Mouse (Mus musculus): ENCODE measurements around the gene Pinlyp. TPM values are rescaled to one million over a fixed set of nuclear protein-coding genes. Genes with fewer than 3 reads are reported as not detected.
A peak's percentile ranks its signal among the peaks of the same experiment; 100 is the strongest.

Gene Pinlyp
- total and polyA plus RNA-seq, 3 experiments = 6.1 to 17.3 (median 6.6) TPM

DNA sequence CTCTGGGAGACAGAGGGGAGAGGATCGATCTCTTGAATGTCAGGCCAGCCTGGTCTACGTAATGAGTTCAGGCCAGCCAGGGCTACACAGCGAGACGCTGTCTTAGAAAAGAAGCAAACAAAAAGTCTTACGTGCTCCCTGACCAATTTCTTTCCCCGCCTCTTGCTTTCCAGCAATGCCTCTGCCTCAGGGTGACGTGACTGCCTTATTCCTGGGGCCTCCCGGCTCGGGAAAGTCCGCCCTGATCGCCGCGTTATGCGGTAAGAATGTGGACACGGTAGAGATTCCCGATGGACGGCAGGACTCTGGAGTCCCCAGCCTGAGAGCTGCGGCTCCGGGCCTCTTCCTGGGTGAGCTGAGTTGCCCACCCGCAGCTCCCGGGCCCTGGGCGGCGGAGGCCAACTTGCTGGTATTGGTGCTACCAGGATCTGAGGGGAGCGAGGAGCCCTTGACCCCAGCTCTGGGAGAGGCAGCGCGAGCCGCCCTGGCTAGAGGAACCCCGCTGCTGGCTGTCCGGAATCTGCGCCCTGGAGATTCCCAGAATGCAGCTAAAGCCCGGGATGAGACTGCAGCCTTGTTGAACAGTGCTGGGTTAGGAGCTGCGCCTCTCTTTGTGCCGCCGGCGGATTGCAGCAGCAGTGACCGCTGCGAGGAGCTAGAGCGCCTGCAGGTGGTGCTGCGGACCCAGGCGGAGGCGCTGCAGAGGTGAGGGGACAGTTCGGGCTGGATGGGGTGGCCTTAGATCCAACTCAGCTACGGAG, 14.5 kb downstream of the Pinlyp start (continued):
- TF ChIP-seq MAFK (IDR thresholded peaks at IDR 0.05; ENCODE audit: insufficient replicate concordance, low read length) (no peak), SMC3 (IDR thresholded peaks at IDR 0.05; ENCODE audit: low read depth, low read length) (peak; percentile 89), SIN3A (IDR thresholded peaks at IDR 0.05; ENCODE audit: low read length) (peak; percentile 45; the same call in 1 of the 2 replicates), MXI1 (IDR thresholded peaks at IDR 0.05; ENCODE audit: low read depth, low read length) (no peak), NELFE (IDR thresholded peaks at IDR 0.05; ENCODE audit: low read depth, low read length) (0 out of 2 replicates have a peak, but pooled peaks have one; percentile 33), ZMIZ1 (IDR thresholded peaks at IDR 0.05; ENCODE audit: low read depth, low read length) (no peak)

GRCm38 (mm10) chr7:24530062-24530931, 15.6 kb downstream of the Pinlyp start, which contains the start of gene Irgq:
Gene Irgq, plus strand, starts transcription at chr7:24530689.
- no peaks in the 10 kb centered on the region for H3K9me3 ChIP-seq (replicated peaks; ENCODE audit: low read length)
- peak within 1 kb of the TSS; percentile 92 for H3K9ac ChIP-seq (ENCODE audit: insufficient read depth, low read depth)
- H3K4me1 ChIP-seq (ENCODE audit: control insufficient read depth in 1 of 2, insufficient read depth in 2 of 2) = peaks cover 5 to 53% of the 10 kb centered on the region in 2 experiments
- peaks cover 4% of the 10 kb centered on the region; the same call in 1 of the 2 replicates for H3K79me2 ChIP-seq (replicated peaks; ENCODE audit: control insufficient read depth, extremely low read depth, insufficient read depth, poor library complexity, severe bottlenecking)
- peaks cover 18 to 25% of the 10 kb centered on the region in 2 experiments for H3K36me3 ChIP-seq (replicated peaks in 1 of 2; ENCODE audit: control insufficient read depth in 1 of 2, insufficient read depth in 1 of 2, low read length in 1 of 2)
- dilution Hi-C loops (cut with MboI; ENCODE audit: extremely low pct_ligation_motif_present, extremely low pct_unique_long_range_greater_than_20kb, low sequenced_read_pairs) (no loop called here), in situ Hi-C loops (cut with MboI; ENCODE audit: low pct_ligation_motif_present, low pct_unique_long_range_greater_than_20kb, low sequenced_read_pairs) (loop anchor here (5.0 to 10.0 kb wide), 3 partner anchors 37 to 115 kb away; no protein-coding TSS in a partner anchor)
- TF ChIP-seq MYC (IDR thresholded peaks at IDR 0.05; ENCODE audit: low read depth, low read length) (peak; percentile 51; the same call in 1 of the 2 replicates), TCF12 (IDR thresholded peaks at IDR 0.05; ENCODE audit: low read depth, low read length) (0 out of 2 replicates have a peak, but pooled peaks have one; percentile 33), MEF2A (IDR thresholded peaks at IDR 0.05; ENCODE audit: borderline replicate concordance, low read depth, low read length) (0 out of 2 replicates have a peak, but pooled peaks have one; percentile 29), IRF4 (IDR thresholded peaks at IDR 0.05; ENCODE audit: low read depth, low read length) (0 out of 2 replicates have a peak, but pooled peaks have one; percentile 32), KAT2A (IDR thresholded peaks at IDR 0.05; ENCODE audit: insufficient replicate concordance, low read length) (peak; percentile 87; the same call in 1 of the 2 replicates), GABPA (IDR thresholded peaks at IDR 0.05; ENCODE audit: insufficient replicate concordance, low read depth, low read length) (peak; percentile 28; the same call in 1 of the 2 replicates), POLR2A (IDR thresholded peaks at IDR 0.05; ENCODE audit: low read depth, low read length) (peak; percentile 57), ZC3H11A (IDR thresholded peaks at IDR 0.05; ENCODE audit: low read depth, low read length) (no peak), CHD1 (IDR thresholded peaks at IDR 0.05; ENCODE audit: low read depth, low read length) (no peak), BHLHE40 (IDR thresholded peaks at IDR 0.05; ENCODE audit: low read depth, low read length) (peak; percentile 77), SIN3A (IDR thresholded peaks at IDR 0.05; ENCODE audit: low read length) (peak; percentile 89), ZKSCAN1 (IDR thresholded peaks at IDR 0.05; ENCODE audit: borderline replicate concordance, low read depth, low read length) (no peak), NELFE (IDR thresholded peaks at IDR 0.05; ENCODE audit: low read depth, low read length) (peak; percentile 64), CTCF (conservative IDR thresholded peaks at IDR 0.05 in 1 of 2, IDR thresholded peaks at IDR 0.05 in 1 of 2; ENCODE audit: low read depth in 2 of 2, low read length in 2 of 2) (peak in 1 of 2 experiments; percentile 15; a peak in 1 of 4 replicates), MAZ (IDR thresholded peaks at IDR 0.05; ENCODE audit: low read depth, low read length) (0 out of 2 replicates have a peak, but pooled peaks have one; percentile 34), NRF1 (IDR thresholded peaks at IDR 0.05; ENCODE audit: low read depth, low read length) (peak; percentile 97), SMC3 (IDR thresholded peaks at IDR 0.05; ENCODE audit: low read depth, low read length) (0 out of 2 replicates have a peak, but pooled peaks have one; percentile 12), TBP (conservative IDR thresholded peaks at IDR 0.05; ENCODE audit: low read depth, low read length) (no peak; the same call in 1 of the 2 replicates), UBTF (IDR thresholded peaks at IDR 0.05; ENCODE audit: low read depth, low read length) (no peak), ELF1 (IDR thresholded peaks at IDR 0.05; ENCODE audit: low read depth, low read length) (peak; percentile 93), EP300 (IDR thresholded peaks at IDR 0.05; ENCODE audit: low read length) (no peak), HCFC1 (IDR thresholded peaks at IDR 0.05; ENCODE audit: low read depth, low read length) (peak; percentile 96), POLR2AphosphoS2 (IDR thresholded peaks at IDR 0.05; ENCODE audit: low read depth, low read length) (0 out of 2 replicates have a peak, but pooled peaks have one; percentile 71), MAX (IDR thresholded peaks at IDR 0.05; ENCODE audit: low read length) (peak; percentile 100), MAFK (IDR thresholded peaks at IDR 0.05; ENCODE audit: insufficient replicate concordance, low read length) (no peak), MXI1 (IDR thresholded peaks at IDR 0.05; ENCODE audit: low read depth, low read length) (peak; percentile 86), RCOR1 (conservative IDR thresholded peaks at IDR 0.05; ENCODE audit: low read depth, low read length) (no peak)
- peak within 1 kb of the TSS; percentile 64 to 96 (median 75) for H3K4me3 ChIP-seq (replicated peaks in 1 of 3; ENCODE audit: low read depth in 2 of 3, low read length in 2 of 3, poor library complexity in 1 of 3)
- peak within 1 kb of the TSS; percentile 82 for H3K4me2 ChIP-seq (ENCODE audit: insufficient read depth, low read depth, poor library complexity, severe bottlenecking)
- peak within 1 kb of the TSS; percentile 63 for H3K27ac ChIP-seq (ENCODE audit: insufficient read depth, low read depth)
- DNase-seq (ENCODE audit: extremely low read depth) = peak; percentile 99
- H3K27me3 ChIP-seq (replicated peaks) = no peaks in the 10 kb centered on the region

Measured in CH12.LX (cell line).